Mouse (Mus musculus) gonadal fat pad, adult 2 months (tissue): ENCODE data around the gene Pdk2. TPM values are rescaled to one million over a fixed set of nuclear protein-coding genes. Genes with fewer than 3 reads are reported as not detected.

ENCODE experiments used
- DNase-seq: peaks from one replicate; pipeline ENCODE4 v3.0.0-alpha.2; 2012; ENCODE audit warnings: low read depth
- polyA plus RNA-seq: library from polyadenylated mRNA; depleted of rRNA; stranded (reverse); fragments of >200 nt; gene quantifications from 2 replicates; pipeline ENCODE4 v1.2.3, GENCODE M21; 2012

Gene Pdk2
- polyA plus RNA-seq, 1 experiment, result 143 TPM

DNA sequence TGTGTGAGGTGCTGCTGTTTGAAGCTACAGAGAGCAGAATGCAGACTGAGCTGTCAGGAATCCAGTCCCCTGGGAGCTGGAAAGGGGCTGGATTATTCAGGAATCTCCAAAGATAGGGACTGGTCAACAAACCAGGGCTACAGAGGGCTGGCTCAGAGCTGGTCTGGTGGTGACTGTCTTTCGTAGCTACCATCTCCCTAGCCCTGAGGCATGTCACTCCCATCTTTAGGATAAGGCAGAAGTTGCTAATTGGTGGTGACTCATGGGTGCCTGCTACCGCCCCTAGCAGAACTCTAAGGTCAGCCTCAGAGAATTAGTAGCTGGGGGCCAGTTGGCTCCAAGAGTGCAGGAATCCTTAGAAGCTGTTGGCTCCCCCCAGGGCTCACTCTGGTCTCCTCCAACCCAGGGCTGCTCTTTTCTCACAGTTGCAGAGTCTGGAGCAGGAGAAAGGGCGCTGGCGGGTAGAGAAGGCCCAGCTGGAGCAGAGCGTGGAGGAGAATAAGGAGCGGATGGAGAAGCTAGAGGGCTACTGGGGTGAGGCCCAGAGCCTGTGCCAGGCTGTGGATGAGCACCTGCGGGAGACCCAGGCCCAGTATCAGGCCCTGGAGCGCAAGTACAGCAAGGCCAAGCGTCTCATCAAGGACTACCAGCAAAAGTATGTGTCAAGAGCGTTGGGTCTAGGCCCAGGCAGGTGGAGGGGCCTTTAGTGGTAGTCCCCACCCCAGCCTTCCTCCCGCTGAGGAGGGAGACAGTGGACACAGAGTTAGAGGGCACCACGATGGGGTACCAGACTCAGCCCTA, 36.8 kb downstream of the Pdk2 start:
- DNase-seq, result no peak

DNA sequence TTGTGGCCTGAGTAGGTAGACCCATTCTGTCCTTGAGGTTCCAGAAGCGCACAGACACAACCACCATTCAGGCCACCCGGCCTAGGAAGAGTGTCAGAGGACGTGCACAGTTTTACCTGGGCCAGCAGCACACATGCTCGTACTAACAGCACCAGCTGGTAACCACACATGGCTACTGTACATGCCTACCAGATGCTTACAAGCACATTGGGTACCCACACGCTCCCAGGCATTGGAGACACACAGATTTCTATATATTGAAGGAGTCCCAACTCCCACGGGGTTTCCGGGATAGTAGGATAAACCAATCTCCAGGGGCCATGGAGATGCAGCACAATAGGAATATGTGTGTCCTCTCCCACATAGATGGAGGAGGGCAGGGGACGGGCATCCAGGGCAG, 38.4 kb downstream of the Pdk2 start:
- no peak for DNase-seq

DNA sequence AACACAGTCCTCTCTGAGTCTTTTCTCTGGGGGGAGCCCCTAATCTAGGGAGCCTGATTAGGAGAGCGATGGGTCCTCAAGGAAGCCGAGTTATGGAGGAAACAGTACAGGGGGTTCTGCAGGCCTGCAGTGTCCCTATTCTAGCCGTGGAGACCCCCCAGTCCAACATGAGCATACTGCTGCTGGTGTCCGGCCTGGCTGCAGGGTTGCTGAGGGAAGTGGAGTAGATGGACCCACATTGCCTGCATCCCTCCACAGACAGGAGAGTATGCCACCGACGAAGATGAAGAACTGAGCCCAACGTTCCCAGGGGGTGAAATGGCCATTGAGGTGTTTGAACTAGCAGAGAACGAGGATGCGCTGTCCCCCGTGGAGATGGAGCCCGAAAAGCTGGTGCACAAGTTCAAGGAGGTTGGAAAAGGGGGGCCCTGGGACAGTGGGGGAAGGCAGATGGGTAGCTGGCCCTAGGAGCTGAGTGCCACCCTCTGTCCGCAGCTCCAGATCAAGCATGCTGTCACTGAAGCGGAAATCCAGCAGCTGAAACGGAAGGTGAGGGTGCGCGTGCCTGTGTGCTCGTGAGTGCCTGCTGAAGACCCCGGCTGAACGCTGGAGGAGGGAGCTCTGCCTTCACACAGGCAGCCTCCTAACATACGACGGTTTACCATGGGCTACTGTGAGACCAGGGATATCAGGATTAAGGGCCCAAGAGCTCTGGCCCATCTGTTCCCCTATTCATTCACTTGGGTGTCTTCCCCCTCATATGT, 39.4 kb downstream of the Pdk2 start:
- DNase-seq, result no peak

DNA sequence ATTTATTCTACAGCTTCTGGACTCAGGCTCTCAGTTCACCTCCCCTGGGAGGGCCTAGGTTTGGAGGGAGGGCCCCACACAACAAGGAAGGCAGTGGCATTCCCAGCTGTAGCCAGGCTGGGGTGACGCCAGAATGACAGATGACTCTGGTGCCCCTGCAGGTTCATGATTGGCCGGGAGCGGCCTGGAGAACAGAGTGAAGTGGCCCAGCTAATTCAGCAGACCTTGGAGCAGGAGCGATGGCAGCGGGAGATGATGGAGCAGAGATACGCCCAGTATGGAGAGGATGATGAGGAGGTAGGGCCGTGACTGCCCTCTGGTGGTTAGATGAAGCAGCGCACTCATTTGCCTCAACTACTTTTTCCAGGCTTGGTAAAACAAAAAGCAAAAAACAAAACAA, 40.1 kb downstream of the Pdk2 start:
- no peak for DNase-seq

DNA sequence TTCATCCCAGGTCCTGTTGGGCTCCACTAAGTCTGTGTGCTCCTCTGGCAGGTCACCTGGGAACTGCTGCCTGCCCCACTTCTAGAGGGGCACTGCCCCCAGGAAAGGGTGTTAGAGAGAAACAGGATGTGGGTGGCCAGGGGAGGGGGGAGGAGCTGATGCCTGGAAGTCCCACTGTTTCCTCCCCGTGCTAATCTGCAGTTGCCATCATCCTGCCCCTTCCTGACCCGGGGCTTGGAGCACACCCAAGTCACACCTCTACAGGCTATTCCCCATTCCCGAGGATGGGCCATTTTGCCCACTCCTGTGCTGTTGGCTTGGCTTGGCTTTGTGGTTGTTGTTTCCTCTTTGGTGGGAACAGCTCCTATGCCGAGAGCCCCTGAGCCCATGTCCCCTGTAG, 40.6 kb downstream of the Pdk2 start:
- no peak for DNase-seq

DNA sequence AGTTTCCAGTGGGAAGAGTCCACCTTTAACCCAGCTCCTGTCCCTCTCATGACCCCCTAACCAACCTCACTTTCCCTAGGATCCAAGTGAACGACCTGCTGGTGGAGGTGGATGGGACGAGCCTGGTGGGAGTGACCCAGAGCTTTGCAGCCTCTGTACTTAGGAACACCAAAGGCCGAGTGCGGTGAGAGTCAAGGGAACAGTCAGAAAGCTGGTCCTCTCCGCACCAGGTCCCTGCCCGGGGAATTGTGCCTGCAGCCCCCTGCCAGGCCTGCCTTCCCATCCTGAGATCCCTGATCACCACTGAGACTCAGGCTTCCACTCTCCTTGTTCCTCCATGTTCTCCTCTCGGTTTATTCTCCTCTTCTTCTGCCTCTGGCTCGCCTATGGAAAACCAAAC, 41.0 kb downstream of the Pdk2 start:
- DNase-seq, result no peak

DNA sequence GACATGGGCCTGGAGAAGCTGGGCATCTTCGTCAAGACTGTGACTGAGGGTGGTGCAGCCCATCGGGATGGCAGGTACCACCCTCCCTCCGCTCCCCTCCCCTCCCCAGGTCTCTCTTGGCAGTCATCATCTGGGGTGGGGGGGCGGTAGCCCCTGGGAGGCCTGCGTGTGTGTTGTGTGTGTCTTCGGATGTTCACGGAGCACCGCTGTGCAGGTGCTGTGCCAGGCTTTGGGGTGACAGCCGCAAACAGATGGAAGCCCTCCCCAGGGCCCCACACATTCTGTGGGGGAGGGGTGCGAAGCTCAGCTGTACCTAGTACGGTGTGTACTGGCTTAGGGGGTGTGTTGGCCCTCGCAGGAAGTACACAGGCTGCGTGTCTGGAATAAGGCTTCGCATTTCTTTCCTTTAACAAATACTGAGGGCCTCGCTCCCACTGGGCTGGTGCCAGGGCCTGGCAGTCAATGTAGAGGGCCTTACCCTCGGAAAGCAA, 43.1 kb downstream of the Pdk2 start:
- DNase-seq, result no peak

DNA sequence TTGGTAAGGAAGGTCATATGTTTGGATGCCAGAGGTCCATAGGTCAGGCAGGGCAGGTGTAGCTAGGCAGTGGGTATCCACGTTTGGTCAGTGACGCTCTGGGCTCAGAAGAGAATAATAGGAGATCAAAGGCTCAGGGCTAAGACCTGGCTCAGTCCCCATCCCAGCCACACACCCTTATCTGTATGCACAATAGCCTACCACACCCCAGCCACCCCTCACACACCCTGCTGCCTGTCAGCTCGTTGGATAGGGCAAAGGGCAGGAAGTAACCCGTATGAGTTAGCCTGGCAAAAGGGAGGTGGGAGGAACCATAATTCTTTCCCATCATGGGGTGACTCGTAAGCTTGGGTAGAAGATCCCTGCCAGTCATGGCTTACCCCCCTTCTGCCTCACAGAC, 43.6 kb downstream of the Pdk2 start:
- DNase-seq, result no peak

DNA sequence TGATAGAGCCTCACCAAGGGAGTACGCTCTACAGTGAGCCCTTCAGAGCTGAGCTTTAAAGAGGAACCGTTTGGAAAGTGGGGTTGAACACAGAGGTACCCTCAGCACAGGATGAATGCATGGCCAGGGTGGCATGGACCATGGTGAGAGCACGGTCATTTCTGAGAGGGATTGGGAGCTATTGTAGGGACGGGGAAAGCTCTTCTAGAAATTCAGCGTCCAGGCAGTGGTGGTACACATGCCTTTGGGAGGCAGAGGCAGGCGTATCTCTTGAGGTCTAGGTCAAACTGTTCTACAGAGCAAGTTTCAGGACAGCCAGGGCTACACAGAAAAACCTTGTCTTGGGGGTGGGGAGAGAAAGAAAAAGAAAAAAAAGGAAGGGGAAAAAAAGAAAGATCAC, 44.2 kb downstream of the Pdk2 start:
- no peak for DNase-seq

DNA sequence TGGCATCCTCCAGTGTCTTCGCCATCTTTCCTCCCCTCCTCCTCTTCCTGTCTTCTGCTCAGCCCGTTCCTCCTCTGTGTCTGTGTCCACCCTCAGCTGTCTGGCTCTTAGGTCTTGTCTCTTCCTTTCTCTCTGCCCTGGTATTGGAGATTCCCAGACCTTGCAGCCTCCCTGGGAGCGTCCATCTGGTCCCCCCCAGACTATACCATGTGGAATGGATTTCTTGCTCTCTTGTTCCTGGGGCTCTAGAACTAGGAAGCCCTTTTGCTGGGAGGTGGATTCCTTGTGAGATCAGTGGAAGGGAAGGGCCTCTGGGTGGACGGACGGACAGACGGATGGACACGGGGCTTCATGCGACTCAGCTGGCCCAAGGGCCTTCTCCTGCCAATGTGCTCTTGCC, 45.1 kb downstream of the Pdk2 start:
- no peak for DNase-seq

DNA sequence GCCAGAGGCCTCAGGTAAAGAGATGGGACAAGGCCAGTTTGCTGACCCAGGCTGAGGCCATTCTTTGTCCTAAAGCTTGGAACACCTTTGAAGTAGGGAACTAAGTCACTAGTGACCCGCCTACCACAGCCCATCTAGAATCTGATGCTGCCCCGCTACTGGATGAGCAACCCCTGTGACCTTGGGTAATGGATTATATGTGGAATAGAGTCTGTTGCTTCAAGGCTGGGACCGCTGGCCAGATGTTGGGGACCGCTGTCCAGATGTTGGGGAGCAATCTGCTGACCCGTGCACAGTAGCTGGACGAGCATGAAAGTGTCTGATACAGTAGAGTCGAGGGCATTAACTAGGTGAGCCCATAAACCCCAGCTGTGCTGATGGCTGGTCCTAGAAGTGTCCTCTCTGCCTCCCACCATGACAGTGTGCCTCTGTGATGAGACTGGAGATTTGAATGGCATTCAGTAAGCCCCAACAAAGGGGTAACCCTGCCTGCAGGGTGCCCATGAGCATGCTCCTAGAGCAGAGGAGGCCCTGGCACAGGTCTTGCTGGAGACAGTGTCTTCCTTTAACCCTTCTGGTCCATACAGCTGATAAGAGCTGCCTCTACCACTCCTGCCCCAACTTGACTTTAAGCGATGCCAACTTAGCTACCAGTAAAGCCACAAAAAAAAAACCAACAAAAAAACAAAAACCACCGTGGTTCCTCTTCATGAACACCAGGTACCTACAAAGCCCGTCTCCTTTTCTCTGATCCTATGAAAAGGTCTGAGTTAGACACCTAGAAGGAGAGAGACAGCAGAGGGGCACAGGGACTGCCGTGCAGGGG, 46.0 kb downstream of the Pdk2 start:
- DNase-seq, result no peak

DNA sequence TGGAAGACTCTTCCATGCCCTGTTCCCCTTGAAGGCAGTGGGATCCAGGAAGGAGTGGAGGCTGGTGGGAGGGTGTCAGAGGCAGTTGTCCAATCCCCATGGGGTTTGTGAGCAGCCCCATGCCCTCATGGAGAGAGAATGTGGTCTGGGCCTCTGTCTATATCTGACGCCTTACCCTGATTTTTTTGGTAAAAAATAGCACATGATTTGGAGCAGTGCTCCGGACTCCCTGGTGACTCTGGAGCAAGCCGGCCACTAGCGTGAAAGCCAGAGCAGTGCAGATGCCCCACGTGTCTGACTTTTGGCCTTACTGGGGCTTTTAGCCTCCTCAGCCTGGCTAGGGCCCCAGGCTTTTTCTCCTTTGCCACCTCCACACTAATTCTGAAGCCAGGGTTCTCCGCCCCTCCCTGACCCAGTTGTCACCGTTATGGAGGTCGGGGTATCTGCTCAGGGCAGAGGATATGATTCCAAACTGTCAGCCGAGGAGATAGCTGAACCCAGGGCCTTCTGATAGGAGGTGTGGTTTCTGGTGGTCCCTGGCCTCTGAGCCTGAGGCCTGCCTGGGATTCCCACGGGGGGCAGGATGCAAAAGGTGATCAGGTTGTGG, 46.8 kb downstream of the Pdk2 start:
- no peak for DNase-seq

DNA sequence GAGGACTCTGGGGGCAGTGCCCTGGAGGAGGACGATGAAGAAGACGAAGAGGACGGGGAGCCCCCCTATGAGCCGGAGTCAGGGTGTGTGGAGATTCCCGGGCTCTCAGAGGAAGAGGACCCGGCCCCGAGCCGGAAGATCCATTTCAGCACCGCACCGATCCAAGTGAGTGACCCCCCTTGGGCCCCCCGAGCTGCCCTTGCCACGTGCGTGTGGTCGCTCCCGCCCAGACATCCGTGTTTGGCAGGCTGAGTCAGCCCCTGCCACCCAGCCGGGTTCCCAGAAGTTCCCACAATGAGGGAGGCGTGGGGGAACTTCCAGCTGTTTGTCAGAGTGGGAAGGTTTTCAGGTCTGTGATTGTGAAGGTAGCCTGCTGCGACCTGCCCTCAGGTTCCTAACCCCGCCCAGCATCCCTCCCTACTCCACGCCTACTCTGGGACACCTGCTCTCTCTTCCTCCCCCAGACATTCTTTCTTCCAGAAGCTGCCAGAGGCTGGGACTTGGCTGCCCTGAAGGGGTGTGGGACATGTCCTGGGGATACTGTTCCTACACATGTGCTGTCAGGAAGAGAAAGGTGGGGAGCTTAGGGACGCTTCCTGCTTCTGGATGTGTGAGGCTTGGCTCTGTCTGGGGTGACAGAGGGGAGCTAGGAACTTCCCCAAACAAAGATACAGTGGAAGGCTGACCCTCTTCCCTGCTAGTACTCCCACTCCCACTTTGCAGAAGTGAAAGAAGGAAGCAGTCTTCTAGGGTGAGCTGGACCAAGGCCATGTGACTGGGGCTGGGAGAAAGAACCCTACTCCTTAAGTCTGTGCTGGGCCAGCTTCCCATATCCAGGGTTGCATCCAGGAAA, 48.2 kb downstream of the Pdk2 start:
- DNase-seq, result no peak

DNA sequence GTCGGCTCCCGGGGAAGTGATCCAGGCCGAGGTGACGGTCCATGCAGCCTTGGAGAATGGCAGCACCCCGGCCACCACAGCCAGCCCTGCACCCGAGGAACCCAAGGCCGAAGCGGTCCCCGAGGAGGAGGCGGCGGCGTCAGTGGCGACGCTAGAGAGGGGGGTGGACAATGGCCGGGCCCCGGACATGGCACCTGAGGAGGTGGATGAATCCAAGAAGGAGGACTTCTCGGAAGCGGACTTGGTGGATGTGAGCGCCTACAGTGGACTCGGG, 48.7 kb downstream of the Pdk2 start:
- no peak for DNase-seq

DNA sequence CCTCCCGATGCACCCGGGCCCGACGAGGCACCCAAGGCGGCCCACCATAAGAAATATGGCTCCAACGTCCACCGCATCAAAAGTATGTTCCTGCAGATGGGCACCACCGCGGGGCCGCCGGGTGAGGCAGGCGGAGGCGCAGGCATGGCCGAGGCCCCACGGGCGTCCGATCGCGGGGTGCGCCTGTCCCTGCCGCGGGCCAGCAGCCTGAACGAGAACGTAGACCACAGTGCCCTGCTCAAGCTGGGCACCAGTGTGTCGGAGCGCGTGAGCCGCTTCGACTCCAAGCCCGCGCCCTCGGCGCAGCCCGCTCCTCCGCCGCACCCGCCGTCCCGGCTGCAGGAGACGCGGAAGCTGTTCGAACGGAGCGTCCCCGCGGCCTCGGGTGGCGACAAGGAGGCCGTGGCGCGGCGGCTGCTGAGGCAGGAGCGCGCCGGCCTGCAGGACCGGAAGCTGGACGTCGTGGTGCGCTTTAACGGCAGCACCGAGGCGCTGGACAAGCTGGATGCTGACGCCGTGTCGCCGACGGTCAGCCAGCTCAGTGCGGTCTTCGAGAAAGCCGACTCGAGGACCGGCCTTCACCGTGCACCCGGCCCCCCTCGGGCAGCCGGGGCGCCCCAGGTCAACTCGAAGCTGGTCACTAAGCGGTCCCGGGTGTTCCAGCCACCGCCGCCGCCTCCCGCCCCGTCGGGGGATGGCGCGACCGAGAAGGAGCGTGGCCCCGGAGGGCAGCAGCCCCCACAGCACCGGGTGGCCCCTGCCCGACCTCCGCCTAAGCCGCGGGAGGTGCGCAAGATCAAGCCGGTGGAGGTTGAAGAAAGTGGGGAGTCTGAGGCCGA, 49.3 kb downstream of the Pdk2 start:
- no peak for DNase-seq

DNA sequence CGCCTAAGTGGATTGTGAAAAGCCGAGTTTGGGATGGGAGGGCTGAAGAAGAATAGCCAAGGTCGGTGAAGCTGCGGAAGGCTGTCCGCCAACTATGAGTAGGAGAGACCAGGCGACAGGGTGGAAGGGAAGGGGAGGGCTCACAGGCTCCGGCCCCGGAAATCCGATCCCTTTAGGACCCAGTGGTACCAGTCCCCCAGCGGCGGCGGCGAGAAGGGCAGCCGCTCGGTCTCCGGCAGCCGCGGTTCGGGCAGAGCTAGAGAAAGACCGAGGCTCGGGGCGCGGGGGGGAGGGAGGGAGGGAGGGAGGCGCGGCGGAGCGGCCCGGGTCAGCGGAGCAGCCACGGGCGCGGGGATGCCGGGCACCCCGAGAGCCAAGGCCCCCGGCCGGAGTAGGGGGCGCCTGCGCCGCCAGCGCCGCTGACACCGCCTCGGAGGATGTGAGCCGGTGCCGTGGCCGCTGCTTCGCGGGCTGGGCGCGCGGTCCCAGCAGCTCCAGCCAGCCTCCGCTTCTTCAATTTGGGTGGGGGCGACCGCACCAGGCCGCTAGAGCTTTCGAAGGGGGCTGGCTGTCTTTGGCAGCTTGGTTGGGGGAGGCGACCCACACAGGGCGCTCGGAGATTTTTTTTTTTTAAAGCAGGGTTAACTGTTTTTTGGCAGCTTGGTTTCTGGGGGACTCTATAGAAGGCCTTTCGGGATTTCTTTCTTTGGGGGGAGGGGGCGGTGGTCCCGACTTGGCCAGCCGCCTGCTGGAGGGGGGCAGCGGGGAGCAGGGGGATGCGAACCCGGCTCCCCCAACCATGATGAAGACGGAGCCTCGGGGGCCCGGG, 50.2 kb downstream of the Pdk2 start, which contains the start of gene Ppp1r9b:
Gene Ppp1r9b (plus strand): TSS at position 287 of the 829 bp plus-strand sequence.
- DNase-seq, result no peak

DNA sequence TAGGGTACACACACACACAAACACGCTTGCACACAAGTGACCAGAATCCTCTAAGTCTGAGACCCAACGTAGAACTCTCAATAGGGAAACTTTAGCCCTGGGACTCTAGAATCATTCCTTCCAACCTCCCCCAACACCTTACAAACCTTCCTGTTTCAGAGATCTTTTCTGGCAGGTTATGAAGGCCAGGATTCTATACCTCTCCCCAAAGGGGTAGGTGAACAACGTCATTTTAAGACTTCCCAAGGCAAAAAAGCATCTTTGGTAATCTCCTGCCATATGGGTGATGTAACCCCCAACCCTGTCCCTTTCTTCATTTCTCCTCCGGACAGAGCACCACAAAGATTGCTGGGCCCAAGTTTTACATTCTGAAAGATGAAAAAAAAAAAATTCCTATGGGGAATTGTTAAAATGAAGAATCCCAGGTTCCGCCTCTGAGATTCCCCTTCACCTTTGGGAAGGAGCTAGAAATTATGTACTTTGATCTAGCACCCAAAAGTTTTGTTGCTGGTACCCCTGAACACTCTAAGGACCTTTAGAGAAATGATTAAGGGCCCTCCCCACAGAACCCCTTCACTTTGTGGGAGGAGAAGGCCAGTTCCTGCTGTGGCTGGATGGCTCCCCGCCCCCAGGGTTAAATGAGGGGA, 50.9 kb downstream of the Pdk2 start:
- no peak for DNase-seq

DNA sequence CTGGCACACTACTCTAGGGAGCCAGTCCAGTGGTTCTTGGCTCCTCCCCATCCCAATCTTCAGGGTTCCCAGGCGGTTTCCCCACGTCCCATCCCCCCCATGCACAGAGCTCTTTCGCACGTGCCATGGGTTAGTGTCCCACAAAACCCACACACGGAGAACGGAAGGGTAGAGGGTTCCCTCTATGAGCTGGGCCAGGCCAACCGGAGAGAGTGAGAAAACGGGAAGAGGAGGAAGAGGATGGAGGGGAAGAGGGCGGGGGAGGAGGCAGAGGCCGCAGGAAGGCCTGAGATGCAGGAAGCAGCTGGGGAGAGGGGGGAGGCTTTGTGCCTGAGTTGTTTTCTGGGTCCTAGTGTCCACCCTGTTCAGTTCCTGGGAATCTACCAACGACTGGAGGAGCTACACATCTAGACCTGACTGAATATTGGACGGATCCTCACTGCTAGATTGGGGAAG, 51.6 kb downstream of the Pdk2 start:
- no peak for DNase-seq
